Mouse (Mus musculus): ENCODE data around the gene Hmcn2. TPM values are rescaled to one million over a fixed set of nuclear protein-coding genes. Genes with fewer than 3 reads are reported as not detected.
A peak's percentile ranks its signal among the peaks of the same experiment; 100 is the strongest.

Gene Hmcn2
- polyA plus RNA-seq, 1 experiment from 2014 or later, result 4.7 TPM

DNA sequence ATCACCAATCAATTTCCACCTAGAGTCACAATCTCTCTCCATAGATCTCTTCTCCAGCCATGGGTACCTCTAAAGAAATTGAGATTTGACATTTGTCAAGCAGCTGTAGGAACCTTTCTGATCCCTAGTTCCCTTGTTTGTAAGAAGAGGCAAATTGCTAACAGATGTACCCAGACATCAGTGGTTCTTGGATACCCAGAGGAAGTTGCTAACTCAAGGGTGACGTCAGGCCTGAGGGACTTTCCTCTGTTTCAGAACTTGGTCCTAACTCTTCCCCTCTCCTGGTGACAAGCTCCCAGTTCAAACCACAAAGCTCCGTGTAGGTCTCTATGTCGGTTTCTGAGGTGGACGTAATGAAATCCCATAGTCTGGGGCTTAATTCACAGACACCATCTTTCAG lies 131.8 kb downstream of the Hmcn2 start:
- Histone ChIP-seq H3K36me3 (ENCODE audit: control insufficient read depth, insufficient read depth, low read length) (no peaks in the 10 kb centered on the region), H3K4me2 (ENCODE audit: low read depth, low read length) (no peak overlapping the region), H3K27me3 (replicated peaks; ENCODE audit: control insufficient read depth, insufficient read depth, low read length) (no peaks in the 10 kb centered on the region), H3K27ac (ENCODE audit: low read length) (no peak overlapping the region), H3K4me1 (ENCODE audit: control insufficient read depth, insufficient read depth, low read length) (peaks cover 17% of the 10 kb centered on the region), H3K9ac (ENCODE audit: low read depth, low read length) (no peak overlapping the region), H3K9me3 (ENCODE audit: control insufficient read depth, low read length) (no peaks in the 10 kb centered on the region), H3K4me3 (ENCODE audit: low read length) (no peak overlapping the region)
- no peak for ATAC-seq
- WGBS, result 77% methylated on average over 4 of the region's 4 CpGs

GRCm38 (mm10) chr2:31446456-31446855 lies 132.2 kb downstream of the Hmcn2 start:
- Histone ChIP-seq H3K4me3 (ENCODE audit: low read length) (no peak overlapping the region), H3K27me3 (replicated peaks; ENCODE audit: control insufficient read depth, insufficient read depth, low read length) (no peaks in the 10 kb centered on the region), H3K36me3 (ENCODE audit: control insufficient read depth, insufficient read depth, low read length) (no peaks in the 10 kb centered on the region), H3K4me1 (ENCODE audit: control insufficient read depth, insufficient read depth, low read length) (peaks cover 17% of the 10 kb centered on the region), H3K27ac (ENCODE audit: low read length) (no peak overlapping the region), H3K9ac (ENCODE audit: low read depth, low read length) (no peak overlapping the region), H3K9me3 (ENCODE audit: control insufficient read depth, low read length) (no peaks in the 10 kb centered on the region), H3K4me2 (ENCODE audit: low read depth, low read length) (no peak overlapping the region)
- WGBS, result 56% methylated on average over 4 of the region's 4 CpGs
- no peak for ATAC-seq

- 62% methylated on average over 2 of the region's 2 CpGs for WGBS
- Histone ChIP-seq H3K9me3 (ENCODE audit: control insufficient read depth, low read length) (no peaks in the 10 kb centered on the region), H3K4me1 (ENCODE audit: control insufficient read depth, insufficient read depth, low read length) (peaks cover 21% of the 10 kb centered on the region), H3K27ac (ENCODE audit: low read length) (no peak overlapping the region), H3K36me3 (ENCODE audit: control insufficient read depth, insufficient read depth, low read length) (no peaks in the 10 kb centered on the region), H3K4me2 (ENCODE audit: low read depth, low read length) (no peak overlapping the region), H3K4me3 (ENCODE audit: low read length) (no peak overlapping the region), H3K27me3 (replicated peaks; ENCODE audit: control insufficient read depth, insufficient read depth, low read length) (no peaks in the 10 kb centered on the region), H3K9ac (ENCODE audit: low read depth, low read length) (no peak overlapping the region)
- no peak for ATAC-seq
Measured at GRCm38 (mm10) chr2:31447536-31447935, 133.3 kb downstream of the Hmcn2 start.

DNA sequence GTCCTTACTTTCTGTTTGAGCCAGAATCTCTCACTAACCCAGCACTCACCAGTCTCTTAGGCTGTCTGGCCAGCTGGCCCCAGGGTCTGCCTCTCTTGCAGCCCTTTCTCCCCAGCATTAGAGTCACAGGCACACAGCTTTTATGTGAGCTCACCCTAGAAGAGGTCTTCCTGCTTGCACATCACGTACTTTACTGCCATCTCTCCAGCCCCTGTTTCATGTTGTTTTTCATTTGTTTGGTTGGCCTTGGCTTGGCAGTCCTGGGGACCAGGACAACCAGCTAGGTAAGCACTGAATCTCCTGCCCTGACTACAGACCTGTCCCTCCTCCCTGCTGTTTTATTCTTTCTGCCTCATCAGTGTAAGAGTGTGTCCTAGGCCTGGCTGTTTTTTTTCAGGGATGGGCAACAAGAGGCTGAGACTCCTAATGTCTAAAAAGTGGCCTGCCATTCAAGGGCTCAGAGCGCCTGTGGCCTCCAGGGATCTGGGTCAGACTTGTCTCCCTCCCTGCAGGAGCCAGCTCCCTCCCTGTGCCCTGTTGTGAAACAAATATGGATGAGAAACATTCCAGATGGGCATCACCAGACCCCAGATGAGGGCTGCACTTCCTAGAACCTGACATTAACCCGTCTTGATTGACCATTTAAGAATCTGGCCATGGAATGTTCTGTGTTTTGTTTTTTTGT lies 134.7 kb downstream of the Hmcn2 start:
- no peaks in the 10 kb centered on the region for H3K36me3 ChIP-seq (ENCODE audit: control insufficient read depth, insufficient read depth, low read length)
- ATAC-seq, result no peak
- peaks cover 33% of the 10 kb centered on the region for H3K4me1 ChIP-seq (ENCODE audit: control insufficient read depth, insufficient read depth, low read length)
- H3K9ac ChIP-seq (ENCODE audit: low read depth, low read length), result no peak overlapping the region
- H3K4me3 ChIP-seq (ENCODE audit: low read length), result no peak overlapping the region
- WGBS, result 54% methylated on average over 3 of the region's 3 CpGs
- H3K9me3 ChIP-seq (ENCODE audit: control insufficient read depth, low read length), result no peaks in the 10 kb centered on the region
- no peak overlapping the region for H3K4me2 ChIP-seq (ENCODE audit: low read depth, low read length)
- peak overlapping the region; percentile 49 for H3K27ac ChIP-seq (ENCODE audit: low read length)
- no peaks in the 10 kb centered on the region for H3K27me3 ChIP-seq (replicated peaks; ENCODE audit: control insufficient read depth, insufficient read depth, low read length)

DNA sequence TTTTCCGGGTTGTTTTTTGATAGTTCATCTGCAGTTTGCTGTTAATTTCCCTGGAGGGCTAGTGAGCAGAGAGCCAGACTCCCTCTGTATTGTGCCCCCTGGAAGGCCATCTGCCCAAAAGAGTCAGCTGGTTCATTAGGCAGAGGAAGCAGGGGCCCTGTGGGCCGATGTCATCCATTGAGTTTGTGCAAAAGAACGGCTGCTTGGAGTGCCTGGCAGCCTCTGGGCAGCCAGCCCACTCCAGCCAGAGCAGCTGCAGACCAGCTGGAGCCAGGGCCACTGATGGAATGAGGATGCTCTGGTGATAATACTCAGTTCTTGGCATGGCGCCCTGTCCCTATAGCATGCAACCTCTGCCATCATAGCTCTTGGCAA lies 135.2 kb downstream of the Hmcn2 start:
- Histone ChIP-seq H3K4me3 (ENCODE audit: low read length) (no peak overlapping the region), H3K4me1 (ENCODE audit: control insufficient read depth, insufficient read depth, low read length) (peaks cover 39% of the 10 kb centered on the region), H3K27ac (ENCODE audit: low read length) (no peak overlapping the region; the same call in 1 of the 2 replicates), H3K9me3 (ENCODE audit: control insufficient read depth, low read length) (no peaks in the 10 kb centered on the region), H3K36me3 (ENCODE audit: control insufficient read depth, insufficient read depth, low read length) (no peaks in the 10 kb centered on the region), H3K4me2 (ENCODE audit: low read depth, low read length) (no peak overlapping the region), H3K27me3 (replicated peaks; ENCODE audit: control insufficient read depth, insufficient read depth, low read length) (no peaks in the 10 kb centered on the region), H3K9ac (ENCODE audit: low read depth, low read length) (no peak overlapping the region)
- WGBS, result 51% methylated on average over 4 of the region's 4 CpGs
- peak; percentile 19 for ATAC-seq

GRCm38 (mm10) chr2:31449902-31450301 lies 135.7 kb downstream of the Hmcn2 start:
- no peak overlapping the region for H3K4me3 ChIP-seq (ENCODE audit: low read length)
- H3K9me3 ChIP-seq (ENCODE audit: control insufficient read depth, low read length), result no peaks in the 10 kb centered on the region
- H3K9ac ChIP-seq (ENCODE audit: low read depth, low read length), result no peak overlapping the region
- no peaks in the 10 kb centered on the region for H3K27me3 ChIP-seq (replicated peaks; ENCODE audit: control insufficient read depth, insufficient read depth, low read length)
- no peaks in the 10 kb centered on the region for H3K36me3 ChIP-seq (ENCODE audit: control insufficient read depth, insufficient read depth, low read length)
- no peak for ATAC-seq
- WGBS, result 90% methylated on average over 4 of the region's 4 CpGs
- no peak overlapping the region for H3K4me2 ChIP-seq (ENCODE audit: low read depth, low read length)
- no peak overlapping the region for H3K27ac ChIP-seq (ENCODE audit: low read length)
- H3K4me1 ChIP-seq (ENCODE audit: control insufficient read depth, insufficient read depth, low read length), result peaks cover 43% of the 10 kb centered on the region

DNA sequence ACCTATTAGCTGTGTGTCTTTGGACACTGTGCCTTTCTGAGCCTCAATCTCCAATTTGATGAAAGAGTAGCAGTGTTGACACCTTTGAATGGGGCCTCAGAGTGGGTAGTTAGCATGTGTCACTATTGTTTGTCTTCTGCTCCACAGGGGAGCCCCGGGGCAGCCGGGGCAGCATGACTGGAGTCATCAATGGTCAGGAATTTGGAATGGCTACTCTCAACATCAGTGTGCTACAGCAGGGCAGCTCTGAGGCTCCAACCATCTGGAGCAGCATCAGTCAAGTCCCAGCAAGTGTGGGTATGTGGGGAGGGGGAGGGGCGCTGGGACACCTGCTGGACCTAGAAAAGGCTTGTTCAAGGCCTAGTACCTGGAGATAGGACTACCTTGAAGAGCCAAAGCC lies 136.4 kb downstream of the Hmcn2 start:
- no peak overlapping the region for H3K9ac ChIP-seq (ENCODE audit: low read depth, low read length)
- H3K36me3 ChIP-seq (ENCODE audit: control insufficient read depth, insufficient read depth, low read length), result no peaks in the 10 kb centered on the region
- ATAC-seq, result no peak
- H3K27me3 ChIP-seq (replicated peaks; ENCODE audit: control insufficient read depth, insufficient read depth, low read length), result no peaks in the 10 kb centered on the region
- peaks cover 43% of the 10 kb centered on the region for H3K4me1 ChIP-seq (ENCODE audit: control insufficient read depth, insufficient read depth, low read length)
- H3K4me2 ChIP-seq (ENCODE audit: low read depth, low read length), result no peak overlapping the region
- H3K9me3 ChIP-seq (ENCODE audit: control insufficient read depth, low read length), result no peaks in the 10 kb centered on the region
- WGBS, result 52% methylated on average over 3 of the region's 3 CpGs
- H3K4me3 ChIP-seq (ENCODE audit: low read length), result no peak overlapping the region
- no peak overlapping the region for H3K27ac ChIP-seq (ENCODE audit: low read length)

DNA sequence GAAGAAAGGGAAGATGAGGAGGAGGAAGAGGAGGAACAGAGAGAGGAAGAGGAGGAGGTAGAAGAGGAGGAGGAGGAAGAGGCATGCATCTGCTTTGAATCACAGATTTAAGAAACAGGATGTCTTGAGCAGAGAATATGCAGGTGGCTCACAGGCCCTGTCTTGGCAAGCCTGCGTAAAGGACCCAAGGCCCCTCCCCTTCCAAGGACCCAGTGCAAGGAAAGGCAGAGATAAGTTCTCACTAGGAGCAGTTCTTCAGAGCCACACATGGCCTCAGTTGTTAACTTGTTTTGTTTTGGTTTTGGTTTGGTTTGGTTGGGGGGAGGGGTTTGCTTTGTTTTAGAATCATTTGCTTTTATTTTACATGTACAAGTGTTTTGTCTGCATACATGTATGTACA lies 137.3 kb downstream of the Hmcn2 start:
- H3K4me3 ChIP-seq (ENCODE audit: low read length), result no peak overlapping the region
- H3K27ac ChIP-seq (ENCODE audit: low read length), result 0 out of 2 replicates have a peak overlapping the region, but pooled peaks have one; percentile 3
- H3K4me2 ChIP-seq (ENCODE audit: low read depth, low read length), result no peak overlapping the region
- ATAC-seq, result no peak
- H3K27me3 ChIP-seq (replicated peaks; ENCODE audit: control insufficient read depth, insufficient read depth, low read length), result no peaks in the 10 kb centered on the region
- peaks cover 43% of the 10 kb centered on the region for H3K4me1 ChIP-seq (ENCODE audit: control insufficient read depth, insufficient read depth, low read length)
- no peaks in the 10 kb centered on the region for H3K36me3 ChIP-seq (ENCODE audit: control insufficient read depth, insufficient read depth, low read length)
- no peaks in the 10 kb centered on the region for H3K9me3 ChIP-seq (ENCODE audit: control insufficient read depth, low read length)
- H3K9ac ChIP-seq (ENCODE audit: low read depth, low read length), result no peak overlapping the region
- 23% methylated on average over 1 of the region's 1 CpGs for WGBS

DNA sequence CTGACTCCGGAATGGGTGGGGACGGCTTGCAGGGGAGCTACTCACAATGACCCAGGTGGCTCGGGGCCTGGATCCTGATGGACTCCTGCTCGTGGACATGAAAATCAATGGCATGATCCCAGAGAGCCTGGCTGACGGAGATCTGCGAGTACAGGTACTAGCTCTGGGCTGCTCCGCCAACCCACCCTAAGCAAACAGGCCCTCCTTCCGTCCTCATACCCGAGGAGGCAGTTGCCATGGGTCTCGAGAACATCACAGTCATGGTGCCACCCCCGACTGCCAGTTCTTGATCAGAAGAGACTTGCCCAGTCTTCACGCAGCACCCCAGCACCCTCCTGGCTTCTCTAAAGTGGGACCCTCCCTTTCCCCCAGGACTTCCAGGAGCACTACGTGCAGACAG lies 138.8 kb downstream of the Hmcn2 start:
- 68% methylated on average over 13 of the region's 13 CpGs for WGBS
- ATAC-seq, result no peak
- Histone ChIP-seq H3K4me3 (ENCODE audit: low read length) (no peak overlapping the region), H3K27ac (ENCODE audit: low read length) (peak overlapping the region; percentile 67; the same call in 1 of the 2 replicates), H3K36me3 (ENCODE audit: control insufficient read depth, insufficient read depth, low read length) (no peaks in the 10 kb centered on the region), H3K27me3 (replicated peaks; ENCODE audit: control insufficient read depth, insufficient read depth, low read length) (no peaks in the 10 kb centered on the region), H3K9ac (ENCODE audit: low read depth, low read length) (peak overlapping the region; percentile 35; the same call in 1 of the 2 replicates), H3K9me3 (ENCODE audit: control insufficient read depth, low read length) (no peaks in the 10 kb centered on the region), H3K4me2 (ENCODE audit: low read depth, low read length) (peak overlapping the region; percentile 18; the same call in 1 of the 2 replicates), H3K4me1 (ENCODE audit: control insufficient read depth, insufficient read depth, low read length) (peaks cover 43% of the 10 kb centered on the region)
